ENCODE assay signal across 8 mouse cellular contexts in genomic region chr5:34271743-34272142, GRCm38 (mm10). TPM values are rescaled to one million over a fixed set of nuclear protein-coding genes. Genes with fewer than 3 reads are reported as not detected.
DNase-seq lines count a peak whose midpoint lies in the region; ATAC-seq and TF ChIP-seq lines count a peak whose summit lies in the region.

No protein-coding gene starts in this region.

- H3K4me3 ChIP-seq in forebrain, embryonic 14.5 days (ENCODE audit: low read depth, low read length): no peak overlapping the region
- H3K4me3 ChIP-seq in forebrain, embryonic 12.5 days (replicated peaks): no peak overlapping the region
- no peak overlapping the region for H3K4me3 ChIP-seq in testis, adult 2 months (ENCODE audit: control insufficient read depth, low read depth, low read length)

- no peaks in the 10 kb centered on the region for H3K9me3 ChIP-seq in forebrain, embryonic 14.5 days (replicated peaks; ENCODE audit: control insufficient read depth, low read length)
- H3K9me3 ChIP-seq in forebrain, embryonic 12.5 days: no peaks in the 10 kb centered on the region

- H3K4me1 ChIP-seq in forebrain, embryonic 14.5 days (ENCODE audit: control insufficient read depth, insufficient read depth, low read length): no peaks in the 10 kb centered on the region
- H3K4me1 ChIP-seq in forebrain, embryonic 12.5 days: no peaks in the 10 kb centered on the region
- no peaks in the 10 kb centered on the region for H3K4me1 ChIP-seq in testis, adult 2 months (ENCODE audit: control insufficient read depth, insufficient read depth, low read length)

- no peaks in the 10 kb centered on the region for H3K27me3 ChIP-seq in forebrain, embryonic 14.5 days (replicated peaks; ENCODE audit: control insufficient read depth, insufficient read depth, low read length)
- no peaks in the 10 kb centered on the region for H3K27me3 ChIP-seq in forebrain, embryonic 12.5 days
- no peaks in the 10 kb centered on the region for H3K27me3 ChIP-seq in testis, adult 2 months (ENCODE audit: control insufficient read depth, insufficient read depth, low read length)

- ATAC-seq in forebrain, embryonic 14.5 days: no peak
- no peak for ATAC-seq in forebrain, embryonic 12.5 days (ENCODE audit: low FRiP score)
- ATAC-seq in inflammation-experienced regulatory T-cells, adult 6 months: no peak

- peak; percentile 40 for DNase-seq in forebrain, embryonic 14.5 days (ENCODE audit: low spot score)
- DNase-seq in testis, postnatal 14 days (ENCODE audit: low spot score): no peak
- peak; percentile 37 for DNase-seq in embryo, embryonic 9.5 days (ENCODE audit: extremely low spot score)
- DNase-seq in lung, postnatal 4 days: peak; percentile 22 to 57
- DNase-seq in heart, adult 8-10 months (ENCODE audit: low spot score): no peak

- H3K9ac ChIP-seq in forebrain, embryonic 14.5 days (ENCODE audit: low read length): no peak overlapping the region
- H3K9ac ChIP-seq in forebrain, embryonic 12.5 days: no peak overlapping the region

- H3K27ac ChIP-seq in forebrain, embryonic 14.5 days (ENCODE audit: low read depth, low read length): no peak overlapping the region
- H3K27ac ChIP-seq in forebrain, embryonic 12.5 days: no peak overlapping the region
- no peak overlapping the region for H3K27ac ChIP-seq in testis, adult 2 months (ENCODE audit: control insufficient read depth, insufficient read depth, low read depth, low read length)

- H3K36me3 ChIP-seq in forebrain, embryonic 14.5 days (ENCODE audit: control insufficient read depth, insufficient read depth, low read length): no peaks in the 10 kb centered on the region
- no peaks in the 10 kb centered on the region for H3K36me3 ChIP-seq in forebrain, embryonic 12.5 days (replicated peaks)
- no peaks in the 10 kb centered on the region for H3K36me3 ChIP-seq in testis, adult 2 months (ENCODE audit: control insufficient read depth, insufficient read depth, low read length)

- TF ChIP-seq CTCF in testis, adult 2 months (IDR thresholded peaks at IDR 0.05; ENCODE audit: control insufficient read depth, insufficient read depth, insufficient replicate concordance, low read depth, low read length): peak; percentile 68; the same call in 1 of the 2 replicates

- TF ChIP-seq POLR2A in testis, adult 2 months (IDR thresholded peaks at IDR 0.05; ENCODE audit: control insufficient read depth, low read depth, low read length): no peak

- H3K4me2 ChIP-seq in forebrain, embryonic 14.5 days (ENCODE audit: low read length): no peak overlapping the region
- H3K4me2 ChIP-seq in forebrain, embryonic 12.5 days: no peak overlapping the region

- WGBS in forebrain, embryonic 14.5 days: 28% methylated on average over 4 of the region's 4 CpGs
- 31% methylated on average over 4 of the region's 4 CpGs for WGBS in forebrain, embryonic 12.5 days

RNA-seq across cellular contexts. Expression of gene Zfyve28, which starts 16.5 kb away (rescaled TPM):
- 1.4 and 2.2 TPM in 2 replicates for polyA plus RNA-seq in forebrain, embryonic 14.5 days (2014; fragmentation: Nextera tagmentation; extraction: Ambion mirVana)
- polyA plus RNA-seq in forebrain, embryonic 12.5 days (2016; fragmentation: Nextera tagmentation; extraction: Ambion mirVana): 2.1 and 2.6 TPM in 2 replicates
- 2.5 and 3.2 TPM in 2 replicates for polyA plus RNA-seq in testis, adult 2 months (2012; rRNA removed)
- 1 to 10 TPM in 2 of 4 experiments, under 1 TPM in 2; 0.57 to 1.1 (median 1.0) TPM for total RNA-seq in heart, adult 8-10 months (2022)
- 1 to 10 TPM; 1.5 to 5.6 (median 4.6) TPM for polyA plus RNA-seq in inflammation-experienced regulatory T-cells, adult 6 months (2017; shearing (Covaris generic))

RNA-seq across cellular contexts. Expression of gene Cfap99, which starts 16.7 kb away (rescaled TPM):
- 0.10 TPM in 1 of 2 replicates, not detected in the other for polyA plus RNA-seq in forebrain, embryonic 14.5 days (2014; fragmentation: Nextera tagmentation; extraction: Ambion mirVana)
- not detected in 2 replicates for polyA plus RNA-seq in forebrain, embryonic 12.5 days (2016; fragmentation: Nextera tagmentation; extraction: Ambion mirVana)
- 23.1 and 25.7 TPM in 2 replicates for polyA plus RNA-seq in testis, adult 2 months (2012; rRNA removed)
- not detected for total RNA-seq in heart, adult 8-10 months (2022)
- not detected for polyA plus RNA-seq in inflammation-experienced regulatory T-cells, adult 6 months (2017; shearing (Covaris generic))

Comparison
In these comparisons a context has a peak if more than half of its experiments do, and no peak if none do; other contexts are left out.
1. DNase-seq: peak in forebrain, embryonic 14.5 days (single experiment), embryo, embryonic 9.5 days (single experiment) and lung, postnatal 4 days (2 of 2); none in testis, postnatal 14 days (single experiment) and heart, adult 8-10 months (single experiment).
2. RNA of gene Cfap99, which starts 16.7 kb away (polyA plus RNA-seq): 23.1 to 25.7 TPM in testis, adult 2 months; 0.10 TPM in forebrain, embryonic 14.5 days, not detected in forebrain, embryonic 12.5 days and not detected in inflammation-experienced regulatory T-cells, adult 6 months; every median in the first group is over 10 times any median in the second.